Mouse (Mus musculus): Measurements from ENCODE around the gene Slc4a8.

DNA sequence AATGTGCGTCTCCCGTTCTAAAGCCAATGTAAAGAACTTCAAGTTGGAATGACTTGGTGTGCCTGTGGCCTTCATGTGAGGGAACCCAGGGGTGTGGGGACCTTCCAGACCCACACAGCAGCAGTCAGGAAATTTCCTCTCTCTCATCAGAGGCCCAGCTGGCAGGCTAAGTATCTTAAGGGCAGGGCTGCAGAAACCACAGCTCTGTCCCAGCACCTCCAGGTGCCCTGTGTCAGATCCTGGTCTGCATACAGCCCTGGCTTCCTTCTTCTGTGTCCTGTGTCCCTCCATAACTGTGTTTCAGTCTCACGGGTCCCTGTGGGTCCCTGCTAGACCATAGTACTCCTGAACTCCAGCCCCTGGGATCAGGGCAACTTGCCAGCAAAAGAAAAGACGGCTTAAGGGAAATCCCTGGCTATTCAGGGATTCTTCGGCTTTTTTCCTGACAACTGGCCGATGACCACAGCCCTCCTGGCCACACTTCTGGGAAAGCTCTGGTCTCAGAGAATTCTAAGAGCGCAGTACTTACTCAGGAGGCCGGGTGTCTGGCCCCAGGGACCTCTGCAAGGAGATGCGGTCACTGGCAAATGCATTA, 46.1 kb upstream of the Slc4a8 start:
- TF ChIP-seq CTCF (IDR thresholded peaks at IDR 0.05; ENCODE audit: extremely low read depth, insufficient read depth, insufficient read length, insufficient replicate concordance), result no peak
- no peak for TF ChIP-seq POLR2A (IDR thresholded peaks at IDR 0.05; ENCODE audit: low read depth, low read length)
